Mouse (Mus musculus) kidney, embryonic 14.5 days (tissue): Measurements from ENCODE around the gene Larp4b. TPM values are rescaled to one million over a fixed set of nuclear protein-coding genes. Genes with fewer than 3 reads are reported as not detected.

Source experiments
- ATAC-seq: fragments of 200-750 bp; cut with Nextera tagmentation; 2 replicates; pipeline ENCODE4 v1.8.0; 2017; ENCODE audit warnings: moderate number of reproducible peaks, mild to moderate bottlenecking, moderate TSS enrichment, moderate library complexity; ENCODE audit not compliant: low FRiP score, low TSS enrichment
- H3K27ac ChIP-seq: fragments of 300-500 bp; sonication (generic); 2 replicates; pipeline ENCODE4 v1.5.1; 2014; ENCODE audit warnings: low read depth, mild to moderate bottlenecking, low read length, moderate library complexity, mixed read lengths
- H3K27me3 ChIP-seq: fragments of 300-500 bp; sonication (generic); 2 replicates; pipeline ENCODE4 v1.6.1; 2014; ENCODE audit warnings: mild to moderate bottlenecking, low read length; ENCODE audit not compliant: control insufficient read depth, insufficient read depth
- H3K36me3 ChIP-seq: fragments of 300-500 bp; sonication (generic); 2 replicates; pipeline ENCODE4 v1.6.1; 2014; ENCODE audit warnings: low read length, mixed read lengths; ENCODE audit not compliant: control insufficient read depth, insufficient read depth
- H3K4me1 ChIP-seq: fragments of 300-500 bp; sonication (generic); 2 replicates; pipeline ENCODE4 v1.6.1; 2014; ENCODE audit warnings: low read length, mixed read lengths; ENCODE audit not compliant: control insufficient read depth, insufficient read depth
- H3K4me2 ChIP-seq: fragments of 300-500 bp; sonication (generic); replicated peaks from 2 replicates; pipeline ENCODE4 v1.6.1; 2014; ENCODE audit warnings: low read depth, mild to moderate bottlenecking, low read length
- H3K4me3 ChIP-seq: fragments of 300-500 bp; sonication (generic); 2 replicates; pipeline ENCODE4 v1.5.1; 2014; ENCODE audit warnings: mild to moderate bottlenecking, low read length
- H3K9ac ChIP-seq: fragments of 300-500 bp; sonication (generic); 2 replicates; pipeline ENCODE4 v1.6.1; 2014; ENCODE audit warnings: low read depth, mild to moderate bottlenecking, low read length, moderate library complexity
- H3K9me3 ChIP-seq: fragments of 300-500 bp; sonication (generic); 2 replicates; pipeline ENCODE4 v1.6.1; 2016; ENCODE audit warnings: low read length; ENCODE audit not compliant: control insufficient read depth
- WGBS: fragments of 180-500 bp; shearing (Covaris S2); extraction: QIAGEN DNeasy Blood & Tissue Kit; methylation state at CpG from one replicate; pipeline ENCODE4 v1.1.7; 2014; 5-methylcytosine and 5-hydroxymethylcytosine counted together
- polyA plus RNA-seq: library from polyadenylated mRNA; unstranded; fragments of >200 nt; fragmentation: Nextera tagmentation; extraction: Ambion mirVana; gene quantifications from 2 replicates; pipeline ENCODE4 v1.2.1, GENCODE M21; 2014

Gene Larp4b
- polyA plus RNA-seq, 1 experiment from 2014 or later = 46.9 TPM

DNA sequence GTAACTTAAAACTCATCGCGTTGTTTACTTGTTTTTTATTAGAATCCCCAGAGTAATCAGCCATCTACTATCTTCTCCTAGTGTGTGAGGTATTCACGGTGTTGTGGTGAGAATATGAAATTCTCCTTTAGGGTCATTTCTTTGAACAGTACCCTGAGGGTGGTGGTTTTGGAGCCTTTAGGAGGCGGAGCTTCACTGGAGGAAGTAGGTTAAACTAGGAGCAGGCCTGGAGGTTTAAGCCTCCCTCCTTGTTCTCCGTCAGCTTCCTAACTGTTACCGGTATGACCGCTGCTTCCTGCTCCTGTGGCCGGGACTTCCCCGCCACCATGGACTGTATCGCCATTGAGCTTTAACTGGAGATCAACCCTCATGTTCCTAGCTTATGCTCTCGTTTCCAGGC lies 86.5 kb downstream of the Larp4b start:
- peak overlapping the region; percentile 11; the same call in 1 of the 2 replicates for H3K4me2 ChIP-seq
- H3K27me3 ChIP-seq = no peaks in the 10 kb centered on the region
- 45% methylated on average over 11 of the region's 11 CpGs for WGBS
- no peak overlapping the region for H3K27ac ChIP-seq
- no peaks in the 10 kb centered on the region for H3K9me3 ChIP-seq
- H3K4me1 ChIP-seq = peaks cover 5% of the 10 kb centered on the region
- no peak for ATAC-seq
- H3K9ac ChIP-seq = no peak overlapping the region
- peaks cover 2% of the 10 kb centered on the region; the same call in 1 of the 2 replicates for H3K36me3 ChIP-seq
- H3K4me3 ChIP-seq = no peak overlapping the region

- Histone ChIP-seq H3K4me2 (no peak overlapping the region), H3K27me3 (no peaks in the 10 kb centered on the region), H3K36me3 (no peaks in the 10 kb centered on the region), H3K27ac (no peak overlapping the region), H3K4me3 (no peak overlapping the region), H3K9me3 (no peaks in the 10 kb centered on the region), H3K9ac (no peak overlapping the region), H3K4me1 (peaks cover 5% of the 10 kb centered on the region)
- no peak; the same call in 1 of the 2 replicates for ATAC-seq
- 37% methylated on average over 6 of the region's 6 CpGs for WGBS
Observed at GRCm38 (mm10) chr13:9181106-9181505, 87.4 kb downstream of the Larp4b start.

DNA sequence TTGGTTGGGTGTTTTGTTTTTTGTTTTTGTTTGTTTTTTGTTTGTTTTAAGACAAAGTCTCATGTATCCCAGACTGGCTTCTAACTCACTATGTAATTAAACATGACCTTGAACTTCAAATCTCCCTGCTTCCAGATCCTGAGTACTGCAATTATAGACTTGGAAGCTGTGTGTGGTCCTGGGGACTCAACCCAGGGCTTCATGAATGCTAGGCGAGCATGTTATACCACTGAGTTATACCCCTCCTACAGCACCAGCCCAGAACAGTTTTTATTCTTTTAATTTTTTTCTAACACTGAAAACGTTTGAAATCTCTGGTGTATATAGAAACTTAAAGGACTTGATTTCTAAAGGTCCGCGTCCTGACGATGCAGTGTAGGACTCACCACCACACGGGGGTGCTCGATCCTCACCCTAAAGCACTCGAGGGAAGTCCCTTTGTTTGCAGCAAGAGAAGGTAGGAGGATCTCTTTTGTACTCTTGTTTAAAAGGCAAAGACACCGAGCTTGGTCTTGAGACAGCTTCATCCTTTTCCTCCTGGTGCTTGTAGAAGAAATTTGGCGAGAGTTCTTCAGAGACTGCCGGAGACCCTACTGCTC lies 88.1 kb downstream of the Larp4b start:
- H3K9ac ChIP-seq = no peak overlapping the region
- no peaks in the 10 kb centered on the region for H3K27me3 ChIP-seq
- no peak overlapping the region for H3K4me2 ChIP-seq
- no peak overlapping the region for H3K27ac ChIP-seq
- WGBS = 13% methylated on average over 11 of the region's 11 CpGs
- H3K4me3 ChIP-seq = no peak overlapping the region
- peaks cover 5% of the 10 kb centered on the region for H3K4me1 ChIP-seq
- no peaks in the 10 kb centered on the region for H3K36me3 ChIP-seq
- peak; percentile 24; the same call in 1 of the 2 replicates for ATAC-seq
- no peaks in the 10 kb centered on the region for H3K9me3 ChIP-seq

- no peak for ATAC-seq
- Histone ChIP-seq H3K9ac (no peak overlapping the region), H3K9me3 (no peaks in the 10 kb centered on the region), H3K4me1 (peaks cover 17% of the 10 kb centered on the region), H3K27ac (no peak overlapping the region), H3K36me3 (no peaks in the 10 kb centered on the region), H3K4me2 (no peak overlapping the region), H3K27me3 (no peaks in the 10 kb centered on the region), H3K4me3 (no peak overlapping the region)
- WGBS = 75% methylated on average over 6 of the region's 6 CpGs
Observed at GRCm38 (mm10) chr13:9184281-9184680, 90.6 kb downstream of the Larp4b start.

GRCm38 (mm10) chr13:9184716-9185115 lies 91.0 kb downstream of the Larp4b start:
- no peaks in the 10 kb centered on the region for H3K36me3 ChIP-seq
- 42% methylated on average over 6 of the region's 6 CpGs for WGBS
- peaks cover 17% of the 10 kb centered on the region for H3K4me1 ChIP-seq
- H3K4me3 ChIP-seq = no peak overlapping the region
- H3K9ac ChIP-seq = no peak overlapping the region
- no peaks in the 10 kb centered on the region for H3K9me3 ChIP-seq
- H3K27me3 ChIP-seq = no peaks in the 10 kb centered on the region
- ATAC-seq = no peak
- no peak overlapping the region for H3K4me2 ChIP-seq
- H3K27ac ChIP-seq = no peak overlapping the region

DNA sequence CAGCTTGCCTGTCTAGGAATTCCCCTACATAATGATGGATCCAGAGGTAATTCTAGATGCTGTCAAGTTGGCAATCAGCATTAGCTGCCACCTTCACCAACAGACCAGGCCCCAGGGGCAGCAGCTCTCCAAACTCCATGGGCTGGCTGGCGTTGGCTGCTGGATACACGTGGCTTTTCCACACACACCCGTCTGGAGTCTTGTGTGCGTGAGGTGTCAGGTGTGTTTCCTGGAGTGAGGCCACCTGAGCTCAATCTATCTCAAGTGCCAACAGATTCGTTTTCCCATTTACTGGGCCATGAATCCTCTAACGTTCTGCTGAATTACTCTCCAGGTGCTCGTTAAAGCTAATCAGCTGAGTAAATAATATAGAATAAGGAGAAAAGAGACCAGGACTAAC lies 93.5 kb downstream of the Larp4b start:
- peaks cover 13% of the 10 kb centered on the region for H3K4me1 ChIP-seq
- no peak overlapping the region for H3K27ac ChIP-seq
- H3K4me2 ChIP-seq = no peak overlapping the region; the same call in 1 of the 2 replicates
- H3K27me3 ChIP-seq = no peaks in the 10 kb centered on the region
- no peak for ATAC-seq
- no peaks in the 10 kb centered on the region for H3K36me3 ChIP-seq
- no peak overlapping the region for H3K9ac ChIP-seq
- 33% methylated on average over 7 of the region's 7 CpGs for WGBS
- no peaks in the 10 kb centered on the region for H3K9me3 ChIP-seq
- no peak overlapping the region for H3K4me3 ChIP-seq

- WGBS = 36% methylated on average over 22 of the region's 22 CpGs
- H3K4me2 ChIP-seq = peak overlapping the region; percentile 25
- no peaks in the 10 kb centered on the region for H3K9me3 ChIP-seq
- peak overlapping the region; percentile 23; the same call in 1 of the 2 replicates for H3K9ac ChIP-seq
- no peaks in the 10 kb centered on the region for H3K27me3 ChIP-seq
- peak overlapping the region; percentile 42; the same call in 1 of the 2 replicates for H3K27ac ChIP-seq
- H3K36me3 ChIP-seq = no peaks in the 10 kb centered on the region
- H3K4me1 ChIP-seq = peaks cover 13% of the 10 kb centered on the region
- H3K4me3 ChIP-seq = no peak overlapping the region
- 0 out of 2 replicates have a peak, but pooled peaks have one; percentile 13 for ATAC-seq
Observed at GRCm38 (mm10) chr13:9187566-9188530, 94.2 kb downstream of the Larp4b start.

GRCm38 (mm10) chr13:9189481-9189880 lies 95.8 kb downstream of the Larp4b start:
- Histone ChIP-seq H3K27me3 (no peaks in the 10 kb centered on the region), H3K4me3 (no peak overlapping the region), H3K4me2 (no peak overlapping the region), H3K4me1 (peaks cover 15% of the 10 kb centered on the region), H3K27ac (no peak overlapping the region), H3K9me3 (no peaks in the 10 kb centered on the region), H3K36me3 (no peaks in the 10 kb centered on the region), H3K9ac (no peak overlapping the region)
- no peak for ATAC-seq
- 92% methylated on average over 5 of the region's 5 CpGs for WGBS
